Mouse (Mus musculus) midbrain, embryonic 16.5 days (tissue): ENCODE measurements around the gene Lrrc26. TPM values are rescaled to one million over a fixed set of nuclear protein-coding genes. Genes with fewer than 3 reads are reported as not detected.
A peak's percentile ranks its signal among the peaks of the same experiment; 100 is the strongest.

Experiments used
- ATAC-seq: fragments of 200-750 bp; cut with Nextera tagmentation; 2 replicates; pipeline ENCODE4 v1.8.0; 2017; ENCODE audit warnings: moderate TSS enrichment
- H3K27ac ChIP-seq: fragments of 300-500 bp; sonication (generic); 2 replicates; pipeline ENCODE4 v1.5.1; 2014; ENCODE audit warnings: mild to moderate bottlenecking, low read length, mixed read lengths
- H3K27me3 ChIP-seq: fragments of 300-500 bp; sonication (generic); 2 replicates; pipeline ENCODE4 v1.6.1; 2014; ENCODE audit warnings: low read depth, low read length, mixed read lengths; ENCODE audit not compliant: control insufficient read depth, insufficient read depth
- H3K36me3 ChIP-seq: fragments of 300-500 bp; sonication (generic); 2 replicates; pipeline ENCODE4 v1.6.1; 2014; ENCODE audit warnings: mild to moderate bottlenecking, low read length, moderate library complexity, mixed read lengths; ENCODE audit not compliant: control insufficient read depth, insufficient read depth
- H3K4me1 ChIP-seq: fragments of 300-500 bp; sonication (generic); 2 replicates; pipeline ENCODE4 v1.6.1; 2014; ENCODE audit warnings: mild to moderate bottlenecking, low read length, mixed read lengths; ENCODE audit not compliant: control insufficient read depth, insufficient read depth
- H3K4me2 ChIP-seq: fragments of 300-500 bp; sonication (generic); 2 replicates; pipeline ENCODE4 v1.6.1; 2014; ENCODE audit warnings: mild to moderate bottlenecking, low read length, mixed read lengths
- H3K4me3 ChIP-seq: fragments of 300-500 bp; sonication (generic); 2 replicates; pipeline ENCODE4 v1.5.1; 2014; ENCODE audit warnings: low read depth, mild to moderate bottlenecking, low read length, moderate library complexity, mixed read lengths
- H3K9ac ChIP-seq: fragments of 300-500 bp; sonication (generic); 2 replicates; pipeline ENCODE4 v1.6.1; 2014; ENCODE audit warnings: low read depth, low read length, mixed read lengths
- H3K9me3 ChIP-seq: fragments of 300-500 bp; sonication (generic); replicated peaks from 2 replicates; pipeline ENCODE4 v1.6.1; 2014; ENCODE audit warnings: mild to moderate bottlenecking, low read length, mixed read lengths; ENCODE audit not compliant: control insufficient read depth, poor library complexity, severe bottlenecking
- WGBS: fragments of 180-500 bp; shearing (Covaris S2); extraction: QIAGEN DNeasy Blood & Tissue Kit; methylation state at CpG from one replicate; pipeline ENCODE4 v1.1.7; 2014; 5-methylcytosine and 5-hydroxymethylcytosine counted together
- polyA plus RNA-seq: library from polyadenylated mRNA; unstranded; fragments of >200 nt; fragmentation: Nextera tagmentation; extraction: Ambion mirVana; gene quantifications from 2 replicates; pipeline ENCODE4 v1.2.1, GENCODE M21; 2015

Gene Lrrc26
- polyA plus RNA-seq, 1 experiment from 2014 or later = not detected

GRCm38 (mm10) chr2:25263623-25264285, 26.0 kb upstream of the Lrrc26 start:
- Histone ChIP-seq H3K9me3 (no peaks in the 10 kb centered on the region), H3K27me3 (peaks cover 6% of the 10 kb centered on the region), H3K4me3 (peak overlapping the region; percentile 85), H3K9ac (peak overlapping the region; percentile 81), H3K27ac (no peak overlapping the region), H3K4me1 (peaks cover 50% of the 10 kb centered on the region), H3K36me3 (no peaks in the 10 kb centered on the region), H3K4me2 (peak overlapping the region; percentile 100)
- WGBS = 18% methylated on average over 12 of the region's 12 CpGs
- ATAC-seq = no peak

GRCm38 (mm10) chr2:25264286-25264660, 25.4 kb upstream of the Lrrc26 start:
- H3K9me3 ChIP-seq = no peaks in the 10 kb centered on the region
- H3K9ac ChIP-seq = peak overlapping the region; percentile 81; the same call in 1 of the 2 replicates
- no peak overlapping the region for H3K27ac ChIP-seq
- WGBS = 76% methylated on average over 5 of the region's 5 CpGs
- no peak for ATAC-seq
- peaks cover under 1% of the 10 kb centered on the region; the same call in 1 of the 2 replicates for H3K36me3 ChIP-seq
- peak overlapping the region; percentile 100 for H3K4me2 ChIP-seq
- H3K4me3 ChIP-seq = peak overlapping the region; percentile 85; the same call in 1 of the 2 replicates
- H3K4me1 ChIP-seq = peaks cover 50% of the 10 kb centered on the region
- H3K27me3 ChIP-seq = peaks cover 6% of the 10 kb centered on the region

- H3K4me2 ChIP-seq = peak overlapping the region; percentile 100
- peaks cover 2% of the 10 kb centered on the region; the same call in 1 of the 2 replicates for H3K36me3 ChIP-seq
- H3K27ac ChIP-seq = no peak overlapping the region
- H3K9ac ChIP-seq = peak overlapping the region; percentile 15; the same call in 1 of the 2 replicates
- H3K4me1 ChIP-seq = peaks cover 50% of the 10 kb centered on the region
- peaks cover 6% of the 10 kb centered on the region for H3K27me3 ChIP-seq
- no peak overlapping the region for H3K4me3 ChIP-seq
- H3K9me3 ChIP-seq = no peaks in the 10 kb centered on the region
- WGBS = 67% methylated on average over 3 of the region's 3 CpGs
- no peak for ATAC-seq
Measured at GRCm38 (mm10) chr2:25264851-25265250, 24.9 kb upstream of the Lrrc26 start.

- 61% methylated on average over 6 of the region's 6 CpGs for WGBS
- Histone ChIP-seq H3K9me3 (no peaks in the 10 kb centered on the region), H3K4me1 (peaks cover 57% of the 10 kb centered on the region), H3K9ac (peak overlapping the region; percentile 39), H3K27ac (no peak overlapping the region), H3K36me3 (peaks cover 5% of the 10 kb centered on the region; the same call in 1 of the 2 replicates), H3K27me3 (peaks cover 6% of the 10 kb centered on the region), H3K4me2 (peak overlapping the region; percentile 100), H3K4me3 (0 out of 2 replicates have a peak overlapping the region, but pooled peaks have one; percentile 0)
- ATAC-seq = no peak
Measured at GRCm38 (mm10) chr2:25265897-25266656, 23.6 kb upstream of the Lrrc26 start.

GRCm38 (mm10) chr2:25266720-25267119, 23.0 kb upstream of the Lrrc26 start:
- Histone ChIP-seq H3K4me1 (peaks cover 62% of the 10 kb centered on the region), H3K9me3 (no peaks in the 10 kb centered on the region), H3K27ac (no peak overlapping the region), H3K27me3 (peaks cover 6% of the 10 kb centered on the region), H3K9ac (peak overlapping the region; percentile 39; the same call in 1 of the 2 replicates), H3K4me3 (no peak overlapping the region), H3K36me3 (peaks cover 5% of the 10 kb centered on the region; the same call in 1 of the 2 replicates), H3K4me2 (peak overlapping the region; percentile 21; the same call in 1 of the 2 replicates)
- 24% methylated on average over 2 of the region's 2 CpGs for WGBS
- ATAC-seq = no peak

- Histone ChIP-seq H3K9me3 (no peaks in the 10 kb centered on the region), H3K36me3 (peaks cover 5% of the 10 kb centered on the region; the same call in 1 of the 2 replicates), H3K4me2 (no peak overlapping the region), H3K4me3 (no peak overlapping the region), H3K27me3 (peaks cover 6% of the 10 kb centered on the region), H3K4me1 (peaks cover 59% of the 10 kb centered on the region), H3K27ac (no peak overlapping the region), H3K9ac (no peak overlapping the region; the same call in 1 of the 2 replicates)
- ATAC-seq = no peak
Measured at GRCm38 (mm10) chr2:25267241-25267640, 22.5 kb upstream of the Lrrc26 start.

- H3K4me1 ChIP-seq = peaks cover 59% of the 10 kb centered on the region
- H3K4me2 ChIP-seq = no peak overlapping the region
- WGBS = 73% methylated on average over 4 of the region's 4 CpGs
- ATAC-seq = no peak
- H3K9me3 ChIP-seq = no peaks in the 10 kb centered on the region
- no peak overlapping the region for H3K4me3 ChIP-seq
- peaks cover 6% of the 10 kb centered on the region for H3K27me3 ChIP-seq
- no peak overlapping the region for H3K27ac ChIP-seq
- H3K9ac ChIP-seq = no peak overlapping the region
- H3K36me3 ChIP-seq = peaks cover 5% of the 10 kb centered on the region; the same call in 1 of the 2 replicates
Measured at GRCm38 (mm10) chr2:25267746-25268309, 21.9 kb upstream of the Lrrc26 start.

- ATAC-seq = peak; percentile 94
- H3K4me1 ChIP-seq = peaks cover 34% of the 10 kb centered on the region
- peak within 1 kb of the TSS; percentile 99 for H3K4me2 ChIP-seq
- peak within 1 kb of the TSS; percentile 94 for H3K9ac ChIP-seq
- no peaks in the 10 kb centered on the region for H3K27me3 ChIP-seq
- under 1% methylated on average over 55 of the region's 55 CpGs for WGBS
- peak within 1 kb of the TSS; percentile 89 for H3K4me3 ChIP-seq
- H3K9me3 ChIP-seq = no peaks in the 10 kb centered on the region
- peak within 1 kb of the TSS; percentile 73 for H3K27ac ChIP-seq
- peaks cover 22% of the 10 kb centered on the region for H3K36me3 ChIP-seq
Measured at GRCm38 (mm10) chr2:25271827-25272511, 17.7 kb upstream of the Lrrc26 start, which contains the start of the genes Ssna1 and Anapc2. Ssna1 (minus strand) TSS chr2:25272438. Anapc2 (plus strand) TSS chr2:25272478.
